Mouse (Mus musculus): Measurements from ENCODE around the gene Fcgrt. TPM values are rescaled to one million over a fixed set of nuclear protein-coding genes. Genes with fewer than 3 reads are reported as not detected.
"Not testable (repeated sequence)": the region's sequence is repeated elsewhere in the genome, so short reads cannot be mapped to it uniquely, and the experiment has no call there.

The Fcgrt gene
- polyA plus RNA-seq, 1 experiment = 244 TPM

DNA sequence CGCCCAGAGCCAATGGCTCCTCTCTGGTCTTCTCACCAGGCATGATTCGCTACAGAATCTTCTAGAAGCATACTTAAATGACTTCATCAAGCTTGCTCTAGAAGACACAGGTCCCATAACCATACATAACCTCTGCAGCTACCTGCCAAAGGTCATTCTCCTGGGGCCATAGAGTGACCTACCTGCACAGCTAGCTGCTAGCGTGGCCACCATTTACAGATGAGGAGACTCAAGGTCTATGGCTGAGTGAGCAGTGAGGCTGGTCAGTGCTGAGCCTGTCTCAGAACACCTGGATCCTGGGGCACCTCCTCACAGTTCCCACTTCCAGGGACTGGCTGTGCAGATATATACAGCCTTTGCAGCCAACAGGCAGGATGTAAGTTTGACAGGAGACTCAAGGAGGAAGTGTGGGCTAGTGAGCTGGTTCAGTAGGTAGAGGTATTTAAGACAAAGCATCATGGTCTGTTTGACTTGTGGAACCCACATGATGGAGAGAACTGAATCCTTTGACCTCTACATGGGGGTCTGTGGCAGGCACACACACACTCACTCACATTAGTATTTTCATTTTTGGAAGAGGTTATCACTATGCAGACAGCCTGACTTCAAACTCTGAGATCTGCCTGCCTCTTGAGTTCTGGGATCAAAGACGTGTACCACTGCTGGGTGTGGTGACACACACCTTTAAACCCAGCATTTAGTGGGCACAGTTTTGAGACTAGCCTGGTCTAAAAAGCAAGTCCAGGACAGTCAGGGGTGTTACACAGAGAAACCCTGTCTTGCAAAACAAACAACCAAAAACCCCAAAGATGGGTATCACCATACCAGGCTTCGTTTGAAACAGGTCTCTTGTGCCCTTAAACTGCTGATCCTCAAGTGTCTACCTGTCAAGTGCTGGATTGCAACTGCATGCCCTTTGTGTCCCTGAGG lies 16.4 kb upstream of the Fcgrt start:
- H3K27me3 ChIP-seq (replicated peaks; ENCODE audit: control insufficient read depth, insufficient read depth, low read length) = no peaks in the 10 kb centered on the region
- 81% methylated on average over 5 of the region's 5 CpGs for WGBS
- H3K4me3 ChIP-seq (ENCODE audit: insufficient read depth, low read depth, low read length) = no peak overlapping the region
- peaks cover 2% of the 10 kb centered on the region; the same call in 1 of the 2 replicates for H3K36me3 ChIP-seq (ENCODE audit: control insufficient read depth, insufficient read depth, low read length)
- no peak overlapping the region for H3K27ac ChIP-seq (ENCODE audit: insufficient read depth, low read depth, low read length)
- no peak for DNase-seq
- H3K4me1 ChIP-seq (ENCODE audit: control insufficient read depth, insufficient read depth, low read length) = peaks cover 11% of the 10 kb centered on the region
- TF ChIP-seq CTCF (conservative IDR thresholded peaks at IDR 0.05; ENCODE audit: insufficient read depth, insufficient read length, low read depth, low read length) = no peak
- TF ChIP-seq POLR2A (IDR thresholded peaks at IDR 0.05; ENCODE audit: low read depth, low read length) = no peak

DNA sequence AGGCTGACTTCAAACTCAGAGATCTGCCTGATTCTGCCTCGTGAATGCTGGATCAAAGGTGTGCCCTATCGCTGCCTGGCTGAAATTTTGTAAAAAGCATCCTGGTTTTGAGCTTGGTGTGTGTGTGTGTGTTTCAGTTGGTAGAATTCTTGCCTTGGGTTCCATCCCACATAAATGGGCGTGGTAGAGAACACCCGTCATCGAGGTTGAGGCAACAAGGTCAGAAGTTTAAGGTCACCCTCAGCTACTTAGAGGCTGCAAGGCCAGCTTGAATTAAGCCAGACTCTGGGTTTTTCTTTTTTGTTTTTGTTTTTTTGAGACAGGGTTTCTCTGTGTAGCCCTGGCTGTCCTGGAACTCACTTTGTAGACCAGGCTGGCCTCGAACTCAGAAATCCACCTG lies 14.7 kb upstream of the Fcgrt start:
- Histone ChIP-seq H3K27ac (ENCODE audit: insufficient read depth, low read depth, low read length) (no peak overlapping the region), H3K4me1 (ENCODE audit: control insufficient read depth, insufficient read depth, low read length) (peaks cover 7% of the 10 kb centered on the region), H3K27me3 (replicated peaks; ENCODE audit: control insufficient read depth, insufficient read depth, low read length) (no peaks in the 10 kb centered on the region), H3K36me3 (ENCODE audit: control insufficient read depth, insufficient read depth, low read length) (peaks cover 2% of the 10 kb centered on the region; the same call in 1 of the 2 replicates), H3K4me3 (ENCODE audit: insufficient read depth, low read depth, low read length) (no peak overlapping the region)
- WGBS = 82% methylated on average over 6 of the region's 6 CpGs
- TF ChIP-seq CTCF (conservative IDR thresholded peaks at IDR 0.05; ENCODE audit: insufficient read depth, insufficient read length, low read depth, low read length) (no peak), POLR2A (IDR thresholded peaks at IDR 0.05; ENCODE audit: low read depth, low read length) (no peak)
- no peak for DNase-seq

DNA sequence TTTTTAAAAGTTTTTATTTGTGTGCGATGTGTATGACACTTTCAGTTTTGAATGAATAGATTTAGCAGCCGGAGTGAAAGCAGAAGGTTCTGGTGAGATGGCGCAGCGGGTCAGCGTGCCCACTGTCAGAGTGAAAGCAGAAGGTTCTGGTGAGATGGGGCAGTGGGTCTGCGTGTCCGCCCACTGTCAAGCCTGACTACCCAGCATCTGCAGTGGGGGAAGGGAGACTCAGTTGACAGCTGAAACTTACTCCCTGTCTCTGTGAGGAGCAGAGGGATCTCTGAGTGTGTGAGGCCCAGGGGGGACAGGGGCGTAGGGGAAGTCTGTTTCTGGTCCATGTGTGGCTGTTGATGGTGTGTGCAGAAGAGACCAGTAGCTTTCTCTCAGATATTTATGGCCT lies 13.9 kb upstream of the Fcgrt start:
- Histone ChIP-seq H3K36me3 (ENCODE audit: control insufficient read depth, insufficient read depth, low read length) (peaks cover under 1% of the 10 kb centered on the region; the same call in 1 of the 2 replicates), H3K4me1 (ENCODE audit: control insufficient read depth, insufficient read depth, low read length) (no peaks in the 10 kb centered on the region), H3K27ac (ENCODE audit: insufficient read depth, low read depth, low read length) (no peak overlapping the region), H3K4me3 (ENCODE audit: insufficient read depth, low read depth, low read length) (no peak overlapping the region), H3K27me3 (replicated peaks; ENCODE audit: control insufficient read depth, insufficient read depth, low read length) (no peaks in the 10 kb centered on the region)
- TF ChIP-seq POLR2A (IDR thresholded peaks at IDR 0.05; ENCODE audit: low read depth, low read length) = no peak
- no peak for TF ChIP-seq CTCF (conservative IDR thresholded peaks at IDR 0.05; ENCODE audit: insufficient read depth, insufficient read length, low read depth, low read length)
- 73% methylated on average over 8 of the region's 8 CpGs for WGBS
- DNase-seq = no peak

DNA sequence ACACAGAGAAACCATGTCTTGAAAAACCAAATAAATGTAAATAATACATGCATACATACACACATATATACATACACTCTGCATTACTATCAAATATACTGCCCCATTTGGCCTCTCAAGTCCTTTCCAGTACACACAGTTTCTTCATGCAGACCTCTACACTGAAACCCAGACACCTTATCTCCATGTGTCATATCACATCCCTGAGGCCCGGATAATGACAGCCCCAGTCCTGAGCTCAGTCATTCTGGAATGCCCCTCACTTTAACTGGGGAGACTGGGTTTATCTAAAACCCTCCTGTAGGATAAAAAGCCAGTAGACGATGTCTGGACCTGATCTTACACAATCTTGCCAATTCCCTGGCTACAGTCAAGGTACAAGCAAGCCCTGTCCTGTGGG lies 9.8 kb upstream of the Fcgrt start:
- Histone ChIP-seq H3K4me1 (ENCODE audit: control insufficient read depth, insufficient read depth, low read length) (no peaks in the 10 kb centered on the region), H3K27ac (ENCODE audit: insufficient read depth, low read depth, low read length) (no peak overlapping the region), H3K4me3 (ENCODE audit: insufficient read depth, low read depth, low read length) (no peak overlapping the region), H3K27me3 (replicated peaks; ENCODE audit: control insufficient read depth, insufficient read depth, low read length) (no peaks in the 10 kb centered on the region), H3K36me3 (ENCODE audit: control insufficient read depth, insufficient read depth, low read length) (no peaks in the 10 kb centered on the region)
- WGBS = 88% methylated on average over 2 of the region's 2 CpGs
- no peak for DNase-seq
- no peak for TF ChIP-seq CTCF (conservative IDR thresholded peaks at IDR 0.05; ENCODE audit: insufficient read depth, insufficient read length, low read depth, low read length)
- TF ChIP-seq POLR2A (IDR thresholded peaks at IDR 0.05; ENCODE audit: low read depth, low read length) = no peak

DNA sequence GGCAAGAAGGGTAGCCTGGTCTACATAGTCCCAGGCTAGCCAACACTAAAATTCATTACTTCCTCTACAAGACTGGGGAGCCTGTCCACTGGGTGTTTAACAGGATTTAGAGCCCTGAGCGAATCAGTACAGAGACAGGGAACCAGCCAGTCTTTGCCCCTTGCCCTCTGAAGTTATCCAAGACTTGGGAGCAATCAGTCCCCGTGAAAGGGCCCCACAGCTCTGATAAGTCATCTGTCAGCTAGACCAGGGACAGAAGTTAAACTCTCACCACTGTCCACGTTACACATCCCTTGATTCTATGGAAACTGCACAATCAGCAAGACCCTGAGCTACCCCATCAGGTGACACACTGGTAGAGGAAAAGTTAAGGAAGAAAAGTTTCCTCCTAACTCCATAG lies 8.9 kb upstream of the Fcgrt start:
- no peak for DNase-seq
- 44% methylated on average over 3 of the region's 3 CpGs for WGBS
- H3K36me3 ChIP-seq (ENCODE audit: control insufficient read depth, insufficient read depth, low read length) = no peaks in the 10 kb centered on the region
- H3K27me3 ChIP-seq (replicated peaks; ENCODE audit: control insufficient read depth, insufficient read depth, low read length) = no peaks in the 10 kb centered on the region
- H3K4me3 ChIP-seq (ENCODE audit: insufficient read depth, low read depth, low read length) = no peak overlapping the region
- no peak overlapping the region for H3K27ac ChIP-seq (ENCODE audit: insufficient read depth, low read depth, low read length)
- TF ChIP-seq POLR2A (IDR thresholded peaks at IDR 0.05; ENCODE audit: low read depth, low read length) = no peak
- no peak for TF ChIP-seq CTCF (conservative IDR thresholded peaks at IDR 0.05; ENCODE audit: insufficient read depth, insufficient read length, low read depth, low read length)
- no peaks in the 10 kb centered on the region for H3K4me1 ChIP-seq (ENCODE audit: control insufficient read depth, insufficient read depth, low read length)

DNA sequence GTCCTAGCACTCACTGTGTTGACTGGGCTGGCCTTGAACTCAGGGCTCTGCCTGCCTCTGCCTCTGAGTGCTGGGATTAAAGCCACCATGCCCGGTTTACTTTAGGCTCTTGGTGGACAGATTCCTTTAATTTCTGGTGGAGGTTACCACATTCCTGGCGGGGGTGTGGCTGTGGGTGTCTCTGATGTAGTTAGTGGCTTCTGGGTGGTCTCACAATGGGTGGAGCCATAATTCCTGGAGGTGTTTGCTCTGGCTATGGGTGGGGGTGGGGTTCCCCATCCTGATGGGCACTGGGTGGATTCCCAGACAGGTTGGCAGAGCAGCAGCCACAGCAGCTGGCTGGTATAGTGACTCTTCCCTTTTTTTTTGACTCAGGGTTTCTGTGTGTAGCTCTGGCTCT lies 8.3 kb upstream of the Fcgrt start:
- DNase-seq = no peak
- Histone ChIP-seq H3K4me1 (ENCODE audit: control insufficient read depth, insufficient read depth, low read length) (no peaks in the 10 kb centered on the region), H3K4me3 (ENCODE audit: insufficient read depth, low read depth, low read length) (no peak overlapping the region), H3K27ac (ENCODE audit: insufficient read depth, low read depth, low read length) (no peak overlapping the region), H3K36me3 (ENCODE audit: control insufficient read depth, insufficient read depth, low read length) (no peaks in the 10 kb centered on the region), H3K27me3 (replicated peaks; ENCODE audit: control insufficient read depth, insufficient read depth, low read length) (no peaks in the 10 kb centered on the region)
- WGBS = 72% methylated on average over 2 of the region's 2 CpGs
- no peak for TF ChIP-seq CTCF (conservative IDR thresholded peaks at IDR 0.05; ENCODE audit: insufficient read depth, insufficient read length, low read depth, low read length)
- TF ChIP-seq POLR2A (IDR thresholded peaks at IDR 0.05; ENCODE audit: low read depth, low read length) = no peak

DNA sequence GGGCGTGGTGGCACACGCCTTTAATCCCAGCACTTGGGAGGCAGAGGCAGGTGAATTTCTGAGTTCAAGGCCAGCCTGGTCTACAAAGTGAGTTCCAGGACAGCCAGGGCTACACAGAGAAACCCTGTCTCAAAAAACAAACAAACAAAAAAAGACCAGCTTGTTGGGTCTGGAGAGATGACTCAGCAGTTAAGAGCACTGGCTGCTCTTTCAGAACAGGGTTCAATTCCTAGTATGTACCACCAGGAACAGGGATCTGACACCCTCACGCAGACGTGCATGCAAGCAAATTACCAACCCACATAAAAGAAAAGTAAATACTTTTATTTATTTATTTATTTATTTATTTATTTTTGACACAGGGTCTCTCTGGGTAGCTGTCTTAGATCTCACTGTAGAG lies 6.4 kb upstream of the Fcgrt start:
- H3K27me3 ChIP-seq (replicated peaks; ENCODE audit: control insufficient read depth, insufficient read depth, low read length); H3K4me1 ChIP-seq (ENCODE audit: control insufficient read depth, insufficient read depth, low read length); DNase-seq; H3K36me3 ChIP-seq (ENCODE audit: control insufficient read depth, insufficient read depth, low read length); H3K4me3 ChIP-seq (ENCODE audit: insufficient read depth, low read depth, low read length); H3K27ac ChIP-seq (ENCODE audit: insufficient read depth, low read depth, low read length): not testable (repeated sequence)
- WGBS = 90% methylated on average over 4 of the region's 4 CpGs

All from kidney, adult 2 months (tissue).